Mouse (Mus musculus): ENCODE measurements at regions not wholly inside any gene's neighbourhood (a gene's known extent, or its start where the extent isn't known, plus 50 kb on each side); places are given as distances from the start of the nearest gene placed in this dataset.

- DNase-seq, result no peak
Measured at GRCm38 (mm10) chr4:64876924-64877323, 247.1 kb upstream of the Pappa start.

GRCm38 (mm10) chr4:64897935-64898334 lies 226.0 kb upstream of the Pappa start:
- no peak for DNase-seq

GRCm38 (mm10) chr4:64901091-64901845 lies 222.7 kb upstream of the Pappa start:
- no peak for DNase-seq

GRCm38 (mm10) chr4:64923751-64924150 lies 200.2 kb upstream of the Pappa start:
- no peak for DNase-seq

GRCm38 (mm10) chr4:64928553-64928952 lies 195.4 kb upstream of the Pappa start:
- no peak for DNase-seq

GRCm38 (mm10) chr4:64945547-64945946 lies 178.4 kb upstream of the Pappa start:
- DNase-seq, result no peak

GRCm38 (mm10) chr4:64952651-64953050 lies 171.3 kb upstream of the Pappa start:
- DNase-seq, result no peak

GRCm38 (mm10) chr4:64958843-64959242 lies 165.1 kb upstream of the Pappa start:
- no peak for DNase-seq

- DNase-seq, result no peak
Measured at GRCm38 (mm10) chr4:64961796-64962195, 162.2 kb upstream of the Pappa start.

All from cerebellum, adult 8-10 months (tissue).